Mouse (Mus musculus) retina, adult 2 months (tissue): ENCODE measurements at regions not wholly inside any gene's neighbourhood (a gene's known extent, or its start where the extent isn't known, plus 50 kb on each side); places are given as distances from the start of the nearest gene placed in this dataset.

Experiments used
- DNase-seq: peaks from one replicate; pipeline ENCODE4 v3.0.0-alpha.2; 2012; ENCODE audit warnings: low read depth, low spot score

GRCm38 (mm10) chr11:19145263-19145662, 126.5 kb upstream of the Meis1 start:
- no peak for DNase-seq

- no peak for DNase-seq
These were observed 127.2 kb upstream of the Meis1 start for GRCm38 (mm10) chr11:19145991-19146390.

DNA sequence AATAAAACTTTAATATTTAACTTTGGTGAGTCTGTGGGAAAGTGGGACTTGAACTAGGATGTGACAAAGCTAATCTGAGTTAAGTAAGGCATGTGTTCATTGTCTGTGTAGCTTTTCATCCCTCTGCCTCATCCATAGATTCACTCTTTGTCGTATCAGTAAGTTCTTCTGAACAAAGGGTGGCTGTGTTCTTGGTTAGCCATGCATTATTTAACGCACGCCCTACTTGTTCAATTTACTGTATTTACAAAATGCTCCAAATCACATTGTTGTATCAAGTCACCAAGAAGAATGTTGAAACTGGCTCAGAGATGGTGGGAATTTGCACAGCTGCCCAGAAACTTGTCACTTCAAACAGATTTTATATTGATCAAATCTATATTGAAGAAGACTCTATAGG, 132.2 kb upstream of the Meis1 start:
- DNase-seq, result no peak

DNA sequence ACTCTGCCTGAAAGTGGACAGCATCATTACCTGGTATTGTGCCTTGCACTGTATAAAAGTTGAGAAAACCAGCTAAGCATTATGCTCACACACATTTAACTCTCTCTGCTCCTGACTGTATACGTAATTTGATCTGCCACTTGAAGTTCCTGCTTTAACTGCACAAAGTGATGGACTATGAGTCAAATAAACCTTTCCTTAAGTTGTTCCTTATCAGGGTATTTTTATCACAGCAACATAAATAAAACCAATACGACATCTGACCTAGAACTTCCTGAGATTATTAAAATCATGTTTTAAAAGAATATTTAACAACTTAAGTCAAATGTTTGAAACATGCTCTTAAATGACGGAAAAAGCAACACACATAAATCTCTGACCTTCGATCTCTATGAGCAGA, 134.9 kb upstream of the Meis1 start:
- DNase-seq, result no peak

DNA sequence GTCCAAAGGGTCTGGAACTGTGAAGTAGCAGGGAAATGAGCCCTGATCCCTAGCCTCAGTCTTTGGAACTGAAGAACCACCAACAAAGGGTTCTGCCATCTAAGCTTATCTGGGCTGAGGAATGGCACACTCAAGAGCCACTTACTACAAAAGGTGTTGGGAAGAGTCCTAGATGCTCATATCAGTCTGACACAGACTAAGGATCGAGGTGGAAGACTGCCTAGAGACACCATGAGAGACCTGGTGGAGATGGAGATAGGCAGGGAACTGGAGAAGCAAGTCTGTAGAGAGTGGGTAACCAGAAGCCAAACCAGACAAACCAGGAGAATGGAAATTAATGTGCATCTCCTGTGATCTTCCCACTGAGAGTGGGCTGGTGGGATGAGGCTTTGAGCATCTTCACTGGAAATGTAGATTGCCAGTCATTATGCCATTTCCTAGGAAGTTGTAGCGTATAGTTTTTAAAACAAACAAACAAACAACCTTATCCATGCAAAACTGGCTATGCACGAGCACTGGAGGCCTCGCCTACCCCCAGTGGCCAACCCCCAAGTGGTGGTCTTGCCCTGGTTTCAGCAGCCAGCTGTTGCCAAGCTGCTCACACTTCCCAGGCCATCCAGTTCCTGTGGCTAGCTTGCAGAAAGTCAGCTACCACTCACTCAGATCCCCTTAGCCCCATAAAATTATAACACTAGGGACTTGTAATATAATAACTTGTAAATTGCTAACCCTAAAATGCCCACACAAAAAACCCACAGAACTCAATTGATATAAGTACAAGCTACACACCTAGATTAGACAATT, 136.2 kb upstream of the Meis1 start:
- no peak for DNase-seq

GRCm38 (mm10) chr11:19155617-19155983, 136.8 kb upstream of the Meis1 start:
- DNase-seq, result no peak

GRCm38 (mm10) chr11:19160227-19160626, 141.4 kb upstream of the Meis1 start:
- no peak for DNase-seq

GRCm38 (mm10) chr11:19160669-19161068, 141.9 kb upstream of the Meis1 start:
- DNase-seq, result no peak

DNA sequence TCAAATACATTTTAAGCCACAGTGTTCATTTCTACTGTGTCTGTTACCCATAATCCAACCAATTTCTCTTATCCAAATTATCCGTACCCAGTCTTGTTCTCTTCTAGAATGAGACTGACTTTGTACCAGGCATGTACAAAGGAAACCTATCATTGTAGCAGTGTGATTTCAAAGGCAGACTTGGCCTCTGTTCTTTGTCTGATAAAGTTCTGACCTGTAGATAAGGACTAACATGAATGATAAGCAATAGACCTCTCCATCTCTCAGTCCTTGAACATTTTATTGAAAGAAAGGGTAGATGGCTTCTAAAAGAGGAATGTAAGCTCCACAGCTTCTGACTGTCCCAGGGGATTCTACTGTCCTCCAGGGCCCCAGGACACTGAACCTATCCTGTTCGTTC, 152.2 kb upstream of the Meis1 start:
- DNase-seq, result no peak

DNA sequence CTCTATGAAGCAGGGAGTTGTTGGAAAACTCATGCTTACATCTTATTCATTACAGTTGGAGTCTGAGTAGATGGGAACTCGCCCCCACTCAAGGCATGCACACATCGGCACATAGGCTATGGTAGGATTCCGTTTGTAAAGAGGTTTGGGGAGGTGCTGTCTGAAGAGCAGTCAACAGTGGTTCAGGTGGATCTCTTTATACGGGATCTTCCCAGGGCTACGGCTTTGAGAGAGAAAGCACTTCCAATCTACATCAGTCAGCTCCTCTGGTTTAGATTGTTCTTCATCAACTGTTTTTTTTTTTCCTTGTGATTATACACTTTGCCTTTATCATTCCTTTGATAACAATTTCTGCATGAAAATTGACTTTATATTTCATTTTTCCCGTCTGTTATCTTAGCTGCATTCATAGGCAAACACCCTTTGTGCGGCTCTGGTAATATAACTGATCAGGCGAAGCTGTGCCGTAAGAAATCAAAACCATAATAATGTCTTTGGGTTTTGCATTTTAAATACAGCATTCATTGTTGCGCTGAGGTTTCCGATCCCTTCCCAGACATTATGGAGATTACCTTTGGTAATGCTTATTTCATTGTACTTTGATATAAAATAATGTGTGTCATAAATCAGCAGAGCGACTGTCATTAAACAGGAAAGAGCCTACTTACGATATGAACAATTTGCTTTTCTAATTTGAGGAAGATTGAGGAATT, 155.7 kb upstream of the Meis1 start:
- DNase-seq, result no peak

DNA sequence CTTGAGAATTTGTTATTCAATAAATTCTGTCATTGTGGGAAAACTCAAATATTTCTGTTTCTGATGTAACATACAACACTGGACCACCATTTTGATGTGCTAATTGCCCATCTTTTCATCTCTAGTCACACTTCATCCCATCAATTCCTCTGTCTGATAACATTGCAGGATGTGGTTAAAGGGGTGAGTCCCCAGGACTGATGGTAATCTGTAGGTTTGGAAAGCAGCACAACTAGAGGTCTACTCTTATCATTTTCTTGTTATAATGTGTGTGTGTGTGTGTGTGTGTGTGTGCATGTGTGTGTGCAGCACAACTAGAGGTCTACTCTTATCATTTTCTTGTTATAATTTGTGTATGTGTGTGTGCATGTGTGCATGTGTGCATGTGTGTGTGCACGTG, 160.5 kb upstream of the Meis1 start:
- no peak for DNase-seq

- DNase-seq, result no peak
These were observed 171.0 kb upstream of the Meis1 start for GRCm38 (mm10) chr11:19189778-19190177.

- DNase-seq, result no peak
These were observed 175.7 kb upstream of the Meis1 start for GRCm38 (mm10) chr11:19194464-19194863.

GRCm38 (mm10) chr11:19197790-19198189, 179.0 kb upstream of the Meis1 start:
- no peak for DNase-seq

GRCm38 (mm10) chr11:19202602-19203517, 184.1 kb upstream of the Meis1 start:
- no peak for DNase-seq

DNA sequence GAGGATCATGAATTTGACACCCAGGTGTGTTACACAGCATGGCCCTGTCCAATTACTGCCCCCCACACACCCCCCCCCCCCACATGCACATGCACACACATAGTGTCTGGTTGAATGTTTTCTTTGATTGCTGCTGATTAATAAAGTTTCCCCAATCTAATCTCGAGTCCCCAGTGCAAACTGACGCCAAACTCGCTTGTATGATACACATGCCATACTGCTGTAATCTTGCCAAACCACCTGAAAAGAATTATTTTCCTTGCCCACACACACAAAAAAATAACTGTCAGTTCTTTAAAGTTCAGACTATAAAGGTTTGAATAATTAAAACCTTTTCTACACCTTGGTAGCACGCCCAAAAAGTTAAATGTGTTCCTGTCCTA, 184.7 kb upstream of the Meis1 start:
- DNase-seq, result no peak

DNA sequence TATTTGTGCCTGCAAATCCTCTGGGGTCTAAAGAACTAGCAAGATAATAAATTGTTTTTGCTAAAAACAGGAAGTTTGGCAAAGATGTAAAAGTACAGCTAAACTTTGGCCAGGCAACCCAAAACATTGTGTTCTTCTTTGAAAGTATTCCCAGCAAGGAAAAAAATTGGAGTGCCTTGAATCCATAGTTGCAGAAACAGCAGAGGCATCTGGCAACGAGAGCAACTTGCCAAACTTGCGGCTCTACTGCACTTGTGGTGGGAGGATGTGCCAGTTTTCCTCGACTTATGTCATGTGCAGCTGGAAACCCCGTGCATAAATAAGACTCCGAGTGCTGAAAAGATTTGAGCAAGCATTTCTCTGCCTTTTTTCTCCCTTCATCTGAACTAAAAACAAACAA, 185.2 kb upstream of the Meis1 start:
- DNase-seq, result no peak

GRCm38 (mm10) chr11:19204521-19204920, 185.7 kb upstream of the Meis1 start:
- peak; percentile 8 for DNase-seq

DNA sequence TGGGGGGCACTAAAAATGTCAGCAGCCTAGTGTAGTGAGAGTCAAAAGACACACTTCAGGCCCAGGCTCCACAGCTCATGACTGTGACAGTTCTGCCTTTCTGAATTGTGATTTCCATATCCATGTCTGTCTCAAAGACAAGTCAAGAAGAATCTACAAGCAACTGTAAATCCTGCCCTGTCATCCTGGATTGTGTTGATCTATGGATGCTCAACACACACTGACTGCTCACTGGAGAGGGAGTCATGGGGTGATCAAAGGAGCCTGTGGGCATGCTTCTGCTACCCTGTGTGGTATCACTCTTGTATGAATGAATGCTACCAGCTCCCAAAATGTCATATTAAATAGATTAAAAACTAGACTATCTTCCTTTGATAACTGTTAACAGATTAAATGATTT, 186.4 kb upstream of the Meis1 start:
- DNase-seq, result no peak

- DNase-seq, result no peak
These were observed 200.7 kb upstream of the Meis1 start for GRCm38 (mm10) chr11:19219476-19219875.

- DNase-seq, result no peak
These were observed 202.7 kb upstream of the Meis1 start for GRCm38 (mm10) chr11:19221442-19221841.

GRCm38 (mm10) chr11:19226756-19227155, 208.0 kb upstream of the Meis1 start:
- DNase-seq, result no peak
